ENCODE assay signal across 16 mouse cellular contexts in genomic region chrX:13311396-13311795, GRCm38 (mm10). TPM values are rescaled to one million over a fixed set of nuclear protein-coding genes. Genes with fewer than 3 reads are reported as not detected.
A peak's percentile ranks its signal among the peaks of the same experiment; 100 is the strongest.
DNase-seq lines count a peak whose midpoint lies in the region; TF ChIP-seq lines count a peak whose summit lies in the region.
"Had no signal": no experiment of that assay in that cellular context is flagged by ENCODE, and none has a peak within 500 bp of the region (broad histone marks: within the 10 kb centered on the region; RNA-seq: fewer than 3 reads in every experiment).

No protein-coding gene starts in this region.

- TF ChIP-seq CTCF in spleen, adult 2 months (IDR thresholded peaks at IDR 0.05; ENCODE audit: extremely low read depth, insufficient read depth, insufficient read length, insufficient replicate concordance) = no peak

- no peaks in the 10 kb centered on the region for H3K27me3 ChIP-seq in spleen, adult 2 months (ENCODE audit: control insufficient read depth, insufficient read depth, low read length)
- no peaks in the 10 kb centered on the region for H3K27me3 ChIP-seq in splenic B cell, adult 2 months (ENCODE audit: control insufficient read depth, insufficient read depth, low read length, poor library complexity, severe bottlenecking)
- H3K27me3 ChIP-seq: limb, embryonic 13.5 days had no signal

- H3K4me1 ChIP-seq in spleen, adult 2 months (ENCODE audit: control insufficient read depth, insufficient read depth, insufficient read length) = peaks cover 4% of the 10 kb centered on the region; the same call in 1 of the 2 replicates
- H3K4me1 ChIP-seq: embryonic facial prominence, embryonic 12.5 days; forebrain, embryonic 10.5 days; heart, embryonic 15.5 days; hindbrain, embryonic 12.5 days; limb, embryonic 13.5 days had no signal

- WGBS in spleen, adult 2 months = 23% methylated on average over 4 of the region's 4 CpGs

- peak; percentile 31 to 42 for DNase-seq in spleen, adult 2 months (ENCODE audit: low read depth in 1 of 2, low spot score in 2 of 2)
- DNase-seq in spleen, adult 12 weeks (ENCODE audit: low spot score) = no peak
- DNase-seq in induced T-regulatory cell, adult 2 months (ENCODE audit: low read depth) = peak; percentile 5
- DNase-seq in splenic B cell, adult 2 months (ENCODE audit: low read depth, low spot score) = peak; percentile 72
- DNase-seq in embryo, embryonic 9.5 days (ENCODE audit: extremely low spot score) = no peak
- DNase-seq in yolk sac, embryonic 10.5 days (ENCODE audit: low spot score) = no peak
- no peak for DNase-seq in frontal cortex, adult 2 months (ENCODE audit: extremely low spot score in 1 of 2, low spot score in 1 of 2)
- DNase-seq in cerebellum, postnatal 10 days = no peak
- DNase-seq: cerebellum, postnatal 25 days; right cerebral cortex, postnatal 14 days had no signal

- no peaks in the 10 kb centered on the region for H3K36me3 ChIP-seq in spleen, adult 2 months (ENCODE audit: control insufficient read depth, insufficient read depth, low read length)
- no peaks in the 10 kb centered on the region for H3K36me3 ChIP-seq in splenic B cell, adult 2 months (ENCODE audit: control insufficient read depth, insufficient read depth, low read length, poor library complexity, severe bottlenecking)
- H3K36me3 ChIP-seq: embryonic facial prominence, embryonic 12.5 days; forebrain, embryonic 10.5 days; heart, embryonic 15.5 days; hindbrain, embryonic 12.5 days; limb, embryonic 13.5 days had no signal

- TF ChIP-seq POLR2A in spleen, adult 2 months (IDR thresholded peaks at IDR 0.05; ENCODE audit: low read depth, low read length) = no peak

- H3K27ac ChIP-seq in spleen, adult 2 months (ENCODE audit: insufficient read depth, low read length) = peak overlapping the region; percentile 57; the same call in 1 of the 2 replicates
- H3K27ac ChIP-seq: embryonic facial prominence, embryonic 12.5 days; forebrain, embryonic 10.5 days; heart, embryonic 15.5 days; hindbrain, embryonic 12.5 days; kidney, postnatal 0 days; limb, embryonic 13.5 days had no signal

- H3K4me3 ChIP-seq in spleen, adult 2 months (ENCODE audit: extremely low read depth, insufficient read depth, insufficient read length) = no peak overlapping the region
- H3K4me3 ChIP-seq: embryonic facial prominence, embryonic 12.5 days; forebrain, embryonic 10.5 days; heart, embryonic 15.5 days; hindbrain, embryonic 12.5 days; limb, embryonic 13.5 days had no signal

RNA-seq across cellular contexts. Expression of gene Ddx3x, which starts 30.6 kb away (rescaled TPM):
- polyA plus RNA-seq in spleen, adult 2 months (2012; rRNA removed) = 9.3 and 12.1 TPM in 2 replicates
- 78.5 and 90.0 TPM in 2 replicates for polyA plus RNA-seq in frontal cortex, adult 2 months (2012; rRNA removed)

Comparison
In these comparisons a context has a peak if more than half of its experiments do, and no peak if none do; other contexts are left out.
1. DNase-seq: peak in spleen, adult 2 months (2 of 2), induced T-regulatory cell, adult 2 months (single experiment) and splenic B cell, adult 2 months (single experiment); none in spleen, adult 12 weeks (single experiment), embryo, embryonic 9.5 days (single experiment), yolk sac, embryonic 10.5 days (single experiment), frontal cortex, adult 2 months (0 of 2) and cerebellum, postnatal 10 days (0 of 2).